Comparison of ENCODE assay signal across 8 mouse cellular contexts in the genomic region with DNA sequence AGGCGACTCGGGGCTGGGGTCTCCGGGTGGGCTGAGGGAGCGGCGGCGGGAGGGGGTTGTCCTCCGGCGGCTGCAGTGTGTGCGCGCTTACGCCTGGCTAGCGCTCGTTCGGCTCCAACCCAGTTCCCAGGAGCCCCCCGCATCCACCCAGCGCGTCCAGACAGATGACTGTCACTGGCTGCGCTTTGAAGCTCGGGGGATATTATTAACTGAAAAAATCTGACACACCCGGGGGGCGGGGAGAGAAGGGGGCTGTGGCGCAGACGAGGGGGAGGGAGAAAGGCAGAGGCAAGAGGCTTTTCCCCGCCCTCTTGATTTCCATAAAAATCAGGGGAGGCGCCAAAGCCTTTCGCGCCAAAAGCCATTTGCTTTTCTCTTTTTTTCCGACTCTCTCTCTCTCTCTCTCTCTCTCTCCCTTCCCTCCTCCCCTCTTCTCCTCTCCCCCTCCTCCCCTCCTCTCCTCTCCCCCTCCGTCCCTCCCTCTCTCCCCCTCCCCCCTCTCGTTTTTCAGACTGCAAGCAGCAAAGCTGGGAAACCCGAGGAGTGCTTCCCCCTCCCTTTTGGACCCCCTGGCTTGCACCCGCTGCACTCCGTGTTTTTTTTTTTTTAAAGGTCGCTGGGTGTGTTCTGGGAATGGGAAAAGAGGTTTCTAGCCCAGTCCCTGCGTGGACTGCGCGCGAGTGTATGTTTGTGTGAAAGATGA. TPM values are rescaled to one million over a fixed set of nuclear protein-coding genes. Genes with fewer than 3 reads are reported as not detected.
DNase-seq lines count a peak whose midpoint lies in the region; ATAC-seq and TF ChIP-seq lines count a peak whose summit lies in the region.

A gene (minus strand): TSS at position 254 of the 703 bp plus-strand sequence.

- TF ChIP-seq CTCF in ES-Bruce4 (IDR thresholded peaks at IDR 0.05; ENCODE audit: low read depth, low read length): no peak
- TF ChIP-seq CTCF in lung, adult 2 months (IDR thresholded peaks at IDR 0.05; ENCODE audit: insufficient read depth, low read length): no peak

- peak within 1 kb of the TSS; percentile 98 for H3K27ac ChIP-seq in ES-Bruce4 (ENCODE audit: insufficient read depth, low read length)
- H3K27ac ChIP-seq in forebrain, embryonic 15.5 days (replicated peaks): peak within 1 kb of the TSS; percentile 99

- peak; percentile 95 for DNase-seq in brain, embryonic 18.5 days (ENCODE audit: low read depth, low spot score)
- peak; percentile 72 to 79 for DNase-seq in heart, postnatal 14 days
- peak; percentile 67 for DNase-seq in layer of hippocampus, adult 11-12 months (ENCODE audit: low spot score)
- peak; percentile 52 for DNase-seq in lung, adult 2 months
- peak; percentile 54 for DNase-seq in ovary, postnatal 14 days (ENCODE audit: low spot score)
- DNase-seq in urinary bladder, postnatal 25 days (ENCODE audit: low spot score): peak; percentile 33

- intact Hi-C loops in heart, postnatal 14 days (cut with DNase I): loop anchor here (1.0 to 10.0 kb wide), 5 partner anchors 160 to 617 kb away; no protein-coding TSS in a partner anchor

- H3K9me3 ChIP-seq in ES-Bruce4 (replicated peaks; ENCODE audit: control insufficient read depth, insufficient read depth, low read length, poor library complexity, severe bottlenecking): no peaks in the 10 kb centered on the region
- H3K9me3 ChIP-seq in forebrain, embryonic 15.5 days: no peaks in the 10 kb centered on the region

- H3K4me1 ChIP-seq in ES-Bruce4 (ENCODE audit: control insufficient read depth, insufficient read depth, low read length): peaks cover 12% of the 10 kb centered on the region
- H3K4me1 ChIP-seq in forebrain, embryonic 15.5 days: peaks cover 27% of the 10 kb centered on the region
- peaks cover 21% of the 10 kb centered on the region for H3K4me1 ChIP-seq in lung, adult 2 months (ENCODE audit: control insufficient read depth, insufficient read depth, low read length)

- ATAC-seq in forebrain, embryonic 15.5 days (replicated peaks): peak; percentile 78

- under 1% methylated on average over 38 of the region's 38 CpGs for WGBS in forebrain, embryonic 15.5 days
- WGBS in lung, adult 2 months: under 1% methylated on average over 38 of the region's 38 CpGs

- 0 out of 2 replicates have a peak, but pooled peaks have one; percentile 57 for TF ChIP-seq EP300 in ES-Bruce4 (IDR thresholded peaks at IDR 0.05; ENCODE audit: insufficient read depth, low read depth, low read length)

- peak; percentile 41 for TF ChIP-seq POLR2A in ES-Bruce4 (IDR thresholded peaks at IDR 0.05; ENCODE audit: insufficient read depth, low read length)
- peak; percentile 58; the same call in 1 of the 2 replicates for TF ChIP-seq POLR2A in lung, adult 2 months (IDR thresholded peaks at IDR 0.05; ENCODE audit: borderline replicate concordance, extremely low read depth, low read depth, low read length)

- peak within 1 kb of the TSS; percentile 93 for H3K9ac ChIP-seq in ES-Bruce4 (ENCODE audit: low read depth, poor library complexity, severe bottlenecking)
- H3K9ac ChIP-seq in forebrain, embryonic 15.5 days (replicated peaks): peak within 1 kb of the TSS; percentile 99

- H3K36me3 ChIP-seq in ES-Bruce4 (ENCODE audit: control insufficient read depth, insufficient read depth, low read length, poor library complexity, severe bottlenecking): peaks cover 31% of the 10 kb centered on the region
- peaks cover 5% of the 10 kb centered on the region for H3K36me3 ChIP-seq in forebrain, embryonic 15.5 days

- H3K27me3 ChIP-seq in ES-Bruce4 (ENCODE audit: control insufficient read depth, insufficient read depth, low read length, poor library complexity, severe bottlenecking): no peaks in the 10 kb centered on the region
- H3K27me3 ChIP-seq in forebrain, embryonic 15.5 days: no peaks in the 10 kb centered on the region

- peak within 1 kb of the TSS; percentile 77 for H3K4me2 ChIP-seq in forebrain, embryonic 15.5 days (replicated peaks)

- H3K4me3 ChIP-seq in ES-Bruce4 (ENCODE audit: low read depth, low read length): peak within 1 kb of the TSS; percentile 91
- peak within 1 kb of the TSS; percentile 94 for H3K4me3 ChIP-seq in forebrain, embryonic 15.5 days
- H3K4me3 ChIP-seq in lung, adult 2 months (replicated peaks; ENCODE audit: extremely low read depth, low read depth, low read length): peak within 1 kb of the TSS; percentile 62

RNA-seq across cellular contexts. Expression of the gene that starts here (rescaled TPM):
- 75.0 and 78.6 TPM in 2 replicates for polyA plus RNA-seq in ES-Bruce4 (2011; ENCODE audit: insufficient read depth, insufficient read length, low read depth, missing spikeins)
- polyA plus RNA-seq in forebrain, embryonic 15.5 days (2015; fragmentation: Nextera tagmentation; extraction: Ambion mirVana): 162 and 167 TPM in 2 replicates
- 1 to 10 TPM; 3.5 to 7.6 TPM for total RNA-seq in heart, postnatal 14 days (2021)
- polyA plus RNA-seq in lung, adult 2 months (2012; rRNA removed): 2.2 and 2.6 TPM in 2 replicates

Comparison
In these comparisons a context has a peak if more than half of its experiments do, and no peak if none do; other contexts are left out.
1. Peak in every context shown above with its lines: DNase-seq, ATAC-seq, H3K4me3 ChIP-seq and H3K27ac ChIP-seq.
2. RNA of the gene that starts here (polyA plus RNA-seq): 162 to 167 TPM in forebrain, embryonic 15.5 days and 75.0 to 78.6 TPM in ES-Bruce4; 2.2 to 2.6 TPM in lung, adult 2 months; every median in the first group is over 10 times any median in the second.
3. DNase-seq: peak in every context shown above with its lines; median percentile 95 in brain, embryonic 18.5 days; 76 in heart, postnatal 14 days; 67 in layer of hippocampus, adult 11-12 months; 54 in ovary, postnatal 14 days; 52 in lung, adult 2 months; 33 in urinary bladder, postnatal 25 days.